Mouse (Mus musculus): ENCODE measurements around the gene Tspan9.

- TF ChIP-seq POLR2A (IDR thresholded peaks at IDR 0.05; ENCODE audit: low read depth, low read length), result no peak
- TF ChIP-seq CTCF (IDR thresholded peaks at IDR 0.05; ENCODE audit: extremely low read depth, insufficient read depth, insufficient read length, insufficient replicate concordance), result no peak
Observed at GRCm38 (mm10) chr6:128033172-128033867, 110.1 kb downstream of the Tspan9 start.
